Mouse (Mus musculus) mature B cell (primary cell): Measurements from ENCODE around the gene Pip5k1a.
"Not testable (repeated sequence)": the region's sequence is repeated elsewhere in the genome, so short reads cannot be mapped to it uniquely, and the experiment has no call there.

ENCODE experiments used
- in situ Hi-C: fragments of 300-500 bp; cut with MboI; formaldehyde crosslinking; loops from 2 replicates; pipeline ENCODE4 v1.14.3; 2019

Pip5k1a gene

GRCm38 (mm10) chr3:95106338-95107117 lies at the start of gene Pip5k1a:
Gene Pip5k1a, minus strand, starts transcription at chr3:95106930.
- in situ Hi-C loops = no loop called here

- in situ Hi-C loops = no loop called here
These were observed 47.1 kb upstream of the Pip5k1a start for GRCm38 (mm10) chr3:95153874-95154273.

- in situ Hi-C loops = no loop called here
These were observed 41.2 kb upstream of the Pip5k1a start for GRCm38 (mm10) chr3:95147924-95148323.

GRCm38 (mm10) chr3:95142617-95143011 lies 35.9 kb upstream of the Pip5k1a start:
- in situ Hi-C loops = no loop called here

DNA sequence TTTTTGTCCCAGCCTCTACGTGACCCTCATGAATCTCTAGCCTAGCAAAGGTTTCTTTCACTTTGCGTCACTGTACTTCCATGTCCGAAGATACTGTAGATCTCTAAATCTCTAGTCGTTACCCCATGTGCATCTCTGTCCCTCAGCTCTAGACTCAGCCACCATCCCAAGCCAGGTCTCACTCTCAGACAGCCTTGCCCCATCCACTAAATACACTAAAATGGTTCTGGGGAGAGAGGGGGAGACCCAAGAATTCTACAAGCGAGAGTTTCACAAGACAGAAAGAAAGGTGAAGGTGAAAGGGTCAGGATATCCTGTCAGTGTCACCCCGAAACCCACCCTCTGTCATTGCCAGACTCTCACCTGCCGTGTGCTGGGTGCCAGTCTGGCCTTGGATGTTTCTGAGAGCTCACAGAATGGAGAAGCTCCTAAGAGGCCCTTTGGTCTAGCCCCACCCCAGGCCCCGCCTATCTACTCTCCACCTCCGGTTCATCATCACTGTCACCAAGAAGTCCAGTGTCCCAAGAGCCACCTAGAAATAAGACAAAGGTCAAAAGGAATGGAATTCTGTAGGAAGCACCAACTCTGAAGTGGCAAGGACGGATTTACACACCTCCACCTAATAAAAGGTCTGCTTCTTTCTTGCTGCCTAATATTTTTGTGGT lies 35.4 kb upstream of the Pip5k1a start, which contains the start of gene Tnfaip8l2:
Gene Tnfaip8l2, minus strand, starts transcription at position 409 of the 665 bp plus-strand sequence.
- in situ Hi-C loops = no loop called here

DNA sequence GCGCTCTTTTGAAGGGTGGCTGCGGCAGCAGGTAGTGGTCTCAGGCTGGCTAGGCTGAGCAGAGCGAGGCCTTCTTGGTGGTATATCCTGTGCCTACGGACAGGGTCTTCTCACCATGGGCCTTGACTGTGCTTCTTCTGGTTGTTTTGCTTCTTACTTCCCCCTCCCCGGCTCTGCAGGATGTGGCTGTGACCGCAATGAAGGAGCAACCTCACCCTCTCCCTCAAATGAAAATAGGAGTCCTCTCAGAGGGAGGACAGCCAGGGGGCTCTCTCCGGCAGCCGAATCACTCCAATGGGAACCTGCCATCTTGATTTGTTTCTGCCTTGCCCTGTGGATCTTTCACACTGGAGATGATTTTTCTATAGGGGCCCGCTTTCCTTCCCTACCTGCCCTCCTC lies 34.7 kb upstream of the Pip5k1a start:
- in situ Hi-C loops = no loop called here

DNA sequence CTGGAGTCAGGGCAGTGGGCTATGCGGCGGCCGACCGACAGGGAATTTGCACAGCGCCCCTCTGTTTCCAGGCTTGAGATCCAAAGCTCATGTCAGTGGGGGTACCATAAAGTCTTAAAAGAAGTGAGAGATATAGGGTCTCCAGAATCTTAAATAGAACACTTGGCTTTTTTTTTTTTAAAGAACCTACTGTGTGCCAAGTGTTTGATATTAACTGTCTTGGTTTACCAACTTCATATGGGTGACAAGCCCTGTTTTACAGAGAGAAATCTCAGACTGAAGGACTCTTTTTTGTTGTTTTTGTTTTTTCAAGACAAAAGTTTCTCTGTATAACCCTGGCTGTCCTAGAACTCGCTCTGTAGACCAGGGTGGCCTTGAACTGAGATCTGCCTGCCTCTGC lies 34.1 kb upstream of the Pip5k1a start:
- in situ Hi-C loops = no loop called here

DNA sequence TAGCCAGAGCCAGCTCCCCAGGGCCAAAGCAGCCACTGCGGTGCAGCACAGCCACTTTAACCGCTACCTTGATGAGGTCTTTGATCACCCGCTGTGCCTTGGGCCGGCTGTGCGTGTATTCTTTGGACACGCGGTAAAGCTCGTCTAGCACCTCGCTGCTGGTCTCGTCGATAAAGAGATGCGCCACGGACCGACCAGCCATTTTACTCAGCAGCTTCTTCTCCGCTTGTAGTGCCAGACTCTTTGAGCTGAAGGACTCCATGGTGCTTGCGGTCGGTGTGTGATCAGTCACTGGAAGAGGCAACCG lies 33.5 kb upstream of the Pip5k1a start:
- in situ Hi-C loops = no loop called here

DNA sequence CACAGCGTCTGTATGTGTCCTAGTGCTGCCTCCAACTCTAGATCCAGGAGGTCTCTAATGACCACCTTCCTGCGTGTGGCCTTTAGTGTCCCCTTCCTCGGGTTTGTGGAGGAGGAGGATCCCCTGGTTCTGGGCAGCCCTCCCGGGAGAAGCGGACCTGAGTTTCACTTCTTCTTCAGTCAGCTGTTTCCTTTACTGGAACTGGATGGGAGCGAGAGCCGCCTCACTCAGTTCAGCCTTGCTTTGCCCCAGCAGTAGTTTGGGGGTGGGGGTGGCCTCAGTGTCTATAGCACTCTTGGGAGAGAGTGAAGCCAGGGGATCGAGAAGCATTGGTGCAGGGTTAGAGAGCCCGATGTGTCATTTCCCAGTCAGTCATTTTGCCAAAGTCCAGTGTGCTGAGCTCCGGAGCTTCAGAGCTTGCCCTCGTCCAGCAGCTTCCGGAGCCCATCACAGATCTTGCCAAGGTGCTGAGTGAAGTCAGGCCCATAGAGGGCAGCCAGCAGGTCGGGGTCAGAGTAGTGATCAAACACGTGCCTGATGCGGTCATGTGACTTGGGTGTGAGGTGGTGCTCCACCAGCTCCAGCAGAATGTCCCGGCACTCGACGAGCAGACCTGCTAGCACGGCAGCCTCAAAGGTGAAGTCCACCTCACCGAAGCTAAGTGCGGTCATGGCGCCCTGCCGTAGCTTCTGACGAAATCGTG lies 33.0 kb upstream of the Pip5k1a start:
- in situ Hi-C loops = no loop called here

DNA sequence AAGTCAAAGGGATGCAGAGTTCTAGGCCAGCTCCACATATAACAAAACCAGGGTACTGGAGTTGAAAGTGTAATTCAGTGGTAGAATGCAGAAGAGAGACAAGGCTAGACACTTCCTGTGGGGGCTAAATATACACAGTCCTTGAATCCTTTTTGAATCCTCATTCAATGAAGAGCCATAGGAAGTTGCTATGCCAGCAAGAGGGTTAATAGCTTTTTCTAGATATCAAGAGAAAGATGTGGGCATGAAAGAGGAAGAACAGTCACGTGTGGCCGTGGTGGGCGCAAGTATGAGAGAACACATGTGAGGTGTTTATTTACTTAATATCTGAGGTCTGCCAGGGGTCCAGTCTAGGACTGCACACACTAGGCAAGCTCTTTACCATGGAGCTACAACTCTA lies 29.6 kb upstream of the Pip5k1a start:
- in situ Hi-C loops = no loop called here

GRCm38 (mm10) chr3:95135433-95136052 lies 28.8 kb upstream of the Pip5k1a start:
- in situ Hi-C loops = no loop called here

- in situ Hi-C loops = no loop called here
These were observed 28.3 kb upstream of the Pip5k1a start for GRCm38 (mm10) chr3:95135023-95135422.

DNA sequence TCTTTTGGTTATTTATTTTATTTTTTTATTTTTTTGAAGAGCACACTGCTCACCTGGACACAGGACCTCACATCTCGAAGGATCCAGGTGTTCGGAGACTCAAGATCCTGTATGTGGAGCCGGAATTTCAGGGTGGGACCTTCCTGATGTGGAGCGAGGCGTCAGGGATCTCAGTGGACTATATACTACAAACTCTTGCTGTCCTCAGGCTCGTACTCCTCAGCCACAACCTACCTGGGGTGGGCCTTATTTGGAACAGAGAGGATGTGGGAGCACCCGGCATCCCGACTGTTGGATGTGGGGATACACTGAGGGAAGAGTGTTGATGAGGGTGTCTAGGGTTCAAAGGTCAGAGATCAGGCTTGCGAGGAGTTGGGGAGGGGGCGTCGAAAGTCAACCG lies 27.4 kb upstream of the Pip5k1a start:
- in situ Hi-C loops = not testable (repeated sequence)

DNA sequence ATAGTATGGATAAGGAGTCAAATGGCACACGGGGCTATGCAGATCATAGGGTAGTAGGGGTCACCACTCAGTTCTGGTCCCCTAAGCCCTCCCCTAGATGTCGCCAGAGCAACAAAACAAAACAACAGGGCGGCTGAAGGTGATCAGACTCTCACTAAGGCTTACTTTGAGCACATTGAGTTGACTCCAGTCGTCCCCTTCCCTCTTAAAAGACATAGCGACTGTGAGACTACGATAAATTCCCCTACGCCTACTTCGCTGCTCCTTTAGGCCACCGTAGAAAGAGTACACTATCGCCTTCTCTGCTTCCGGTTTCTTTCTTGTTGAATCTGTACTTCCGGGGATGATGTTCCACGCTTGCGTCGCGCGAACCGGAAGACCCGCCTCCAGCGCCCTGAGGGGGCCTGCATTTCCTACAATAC lies 27.0 kb upstream of the Pip5k1a start, which contains the start of the genes Scnm1 and Lysmd1:
Gene Scnm1, minus strand, starts transcription at position 332 of the 422 bp plus-strand sequence.
Gene Lysmd1, plus strand, starts transcription at position 409 of the 422 bp plus-strand sequence.
- in situ Hi-C loops = no loop called here

GRCm38 (mm10) chr3:95133176-95133575 lies 26.4 kb upstream of the Pip5k1a start:
- in situ Hi-C loops = no loop called here

- in situ Hi-C loops = not testable (repeated sequence)
These were observed 25.7 kb upstream of the Pip5k1a start for GRCm38 (mm10) chr3:95132389-95132788.

DNA sequence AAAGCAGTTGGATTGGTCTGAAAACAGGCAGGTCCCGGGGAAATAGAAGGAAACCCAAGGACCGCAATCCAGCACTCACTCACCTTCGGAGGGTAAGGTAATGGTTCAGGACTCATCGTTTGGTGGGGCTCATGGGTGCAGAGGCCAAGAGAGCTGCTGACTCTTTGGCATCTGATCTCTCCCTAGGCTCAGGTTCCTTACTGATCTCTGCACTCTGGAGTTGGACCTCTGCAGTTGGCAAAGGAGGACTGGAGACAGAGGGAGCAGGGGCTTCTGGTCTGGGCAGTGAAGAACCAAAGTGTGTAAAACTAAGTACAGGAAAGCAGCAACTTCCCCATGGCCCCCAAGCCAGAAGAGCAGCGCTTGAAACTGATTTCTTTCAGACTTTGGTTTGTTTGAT lies 23.4 kb upstream of the Pip5k1a start:
- in situ Hi-C loops = no loop called here

- in situ Hi-C loops = no loop called here
These were observed 22.5 kb upstream of the Pip5k1a start for GRCm38 (mm10) chr3:95129226-95129651.

DNA sequence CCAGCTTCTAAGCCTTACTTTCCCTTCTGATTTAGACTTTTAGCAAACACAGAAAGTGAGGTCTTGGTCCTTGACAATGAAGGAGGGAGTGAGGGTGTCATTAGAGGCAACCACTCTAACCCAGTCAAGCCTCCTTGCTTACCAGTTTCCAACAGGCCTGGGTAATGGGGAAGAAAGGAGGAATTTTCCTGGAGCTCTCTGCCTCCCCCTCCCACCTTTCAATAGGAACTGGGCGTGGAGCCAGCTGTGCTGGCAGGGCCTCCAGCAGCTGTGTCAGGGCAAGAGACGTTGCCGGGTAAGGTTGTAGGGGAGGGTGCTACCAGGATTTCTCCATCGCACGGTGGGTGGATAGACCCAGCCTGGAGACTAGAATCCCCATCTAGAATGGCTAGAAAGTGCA lies 18.2 kb upstream of the Pip5k1a start:
- in situ Hi-C loops = no loop called here

- in situ Hi-C loops = no loop called here
These were observed 17.5 kb upstream of the Pip5k1a start, which contains the start of gene Tmod4 for GRCm38 (mm10) chr3:95124246-95124645. Gene Tmod4, plus strand, starts transcription at chr3:95124476.

- in situ Hi-C loops = no loop called here
These were observed 14.8 kb upstream of the Pip5k1a start for GRCm38 (mm10) chr3:95121580-95121979.

DNA sequence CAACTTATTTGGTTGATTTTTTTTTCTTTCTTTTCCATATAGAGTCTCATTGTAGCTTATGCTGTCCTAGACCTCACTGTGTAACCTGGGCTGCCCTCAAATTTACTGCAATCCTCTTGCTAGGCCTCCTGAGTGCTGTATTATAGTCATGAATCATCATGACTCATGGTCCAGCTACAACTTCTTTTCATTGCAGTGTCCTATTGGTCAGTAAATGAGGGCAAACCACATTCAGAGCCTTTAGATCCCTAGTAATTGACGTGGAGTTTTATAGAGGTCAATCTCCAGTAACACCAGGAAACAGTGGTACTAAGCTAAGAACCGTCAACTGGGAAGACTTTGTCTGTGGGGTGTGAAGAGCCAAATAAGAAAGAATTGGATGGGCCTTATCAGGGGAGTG lies 11.0 kb upstream of the Pip5k1a start:
- in situ Hi-C loops = no loop called here
